Mouse (Mus musculus): ENCODE results near the gene Chd3.

Chd3 gene

GRCm38 (mm10) chr11:69369215-69369989 is at the start of gene Chd3:
Gene Chd3, minus strand, starts transcription at chr11:69369406.
- peak; percentile 44 for DNase-seq (ENCODE audit: low read depth, low spot score)

GRCm38 (mm10) chr11:69417449-69418384 is 48.5 kb upstream of the Chd3 start:
- DNase-seq (ENCODE audit: low read depth, low spot score): peak; percentile 82

GRCm38 (mm10) chr11:69416921-69417448 is 47.8 kb upstream of the Chd3 start:
- DNase-seq (ENCODE audit: low read depth, low spot score): peak; percentile 27

GRCm38 (mm10) chr11:69416509-69416908 is 47.3 kb upstream of the Chd3 start:
- no peak for DNase-seq (ENCODE audit: low read depth, low spot score)

- peak; percentile 61 for DNase-seq (ENCODE audit: low read depth, low spot score)
Observed at GRCm38 (mm10) chr11:69415668-69416451, 46.7 kb upstream of the Chd3 start.

- DNase-seq (ENCODE audit: low read depth, low spot score): no peak
Observed at GRCm38 (mm10) chr11:69415327-69415667, 46.1 kb upstream of the Chd3 start.

GRCm38 (mm10) chr11:69414421-69415326 is 45.5 kb upstream of the Chd3 start:
- DNase-seq (ENCODE audit: low read depth, low spot score): peak; percentile 25

- DNase-seq (ENCODE audit: low read depth, low spot score): peak; percentile 41
Observed at GRCm38 (mm10) chr11:69413221-69414181, 44.3 kb upstream of the Chd3 start, which contains the start of gene Kdm6b. Gene Kdm6b, minus strand, starts transcription at chr11:69413675.

GRCm38 (mm10) chr11:69412548-69412947 is 43.3 kb upstream of the Chd3 start:
- no peak for DNase-seq (ENCODE audit: low read depth, low spot score)

- DNase-seq (ENCODE audit: low read depth, low spot score): peak; percentile 86
Observed at GRCm38 (mm10) chr11:69411538-69412203, 42.5 kb upstream of the Chd3 start.

- peak; percentile 88 for DNase-seq (ENCODE audit: low read depth, low spot score)
Observed at GRCm38 (mm10) chr11:69411073-69411535, 41.9 kb upstream of the Chd3 start.

GRCm38 (mm10) chr11:69410310-69411072 is 41.3 kb upstream of the Chd3 start:
- DNase-seq (ENCODE audit: low read depth, low spot score): peak; percentile 94

- no peak for DNase-seq (ENCODE audit: low read depth, low spot score)
Observed at GRCm38 (mm10) chr11:69410045-69410309, 40.8 kb upstream of the Chd3 start.

- peak; percentile 96 for DNase-seq (ENCODE audit: low read depth, low spot score)
Observed at GRCm38 (mm10) chr11:69409378-69410044, 40.3 kb upstream of the Chd3 start.

- DNase-seq (ENCODE audit: low read depth, low spot score): peak; percentile 92
Observed at GRCm38 (mm10) chr11:69408541-69409377, 39.6 kb upstream of the Chd3 start.

- DNase-seq (ENCODE audit: low read depth, low spot score): no peak
Observed at GRCm38 (mm10) chr11:69407724-69408004, 38.5 kb upstream of the Chd3 start.

Measured in CD4-positive, CD25-positive, alpha-beta regulatory T cell, adult 2 months (primary cell).